Mouse (Mus musculus): ENCODE measurements at regions not wholly inside any gene's neighbourhood (a gene's known extent, or its start where the extent isn't known, plus 50 kb on each side); places are given as distances from the start of the nearest gene placed in this dataset.

DNA sequence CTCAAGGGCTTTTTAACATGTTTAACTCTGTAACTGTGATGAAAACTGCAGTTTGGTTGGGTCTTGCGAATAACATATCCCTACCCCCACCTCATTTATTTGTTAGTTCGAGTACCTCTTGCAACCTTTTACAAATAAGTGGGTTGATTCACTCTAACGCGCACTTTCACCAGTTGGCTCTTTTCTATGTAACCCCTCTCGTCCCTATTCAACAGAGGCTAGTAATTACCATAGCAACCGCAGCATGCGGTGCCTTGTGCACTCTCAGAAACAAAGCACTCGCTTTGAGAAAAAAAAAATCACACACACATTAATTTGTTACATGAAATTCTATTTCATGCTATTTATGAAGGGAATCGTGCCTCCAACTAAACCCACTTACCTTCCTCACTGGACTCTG is 201.7 kb downstream of the Icos start:
- TF ChIP-seq EP300 (IDR thresholded peaks at IDR 0.05; ENCODE audit: low read depth) (no peak), CTCF (IDR thresholded peaks at IDR 0.05; ENCODE audit: low read depth) (no peak)
